Comparison of ENCODE assay signal across 25 mouse cellular contexts in the genomic region with DNA sequence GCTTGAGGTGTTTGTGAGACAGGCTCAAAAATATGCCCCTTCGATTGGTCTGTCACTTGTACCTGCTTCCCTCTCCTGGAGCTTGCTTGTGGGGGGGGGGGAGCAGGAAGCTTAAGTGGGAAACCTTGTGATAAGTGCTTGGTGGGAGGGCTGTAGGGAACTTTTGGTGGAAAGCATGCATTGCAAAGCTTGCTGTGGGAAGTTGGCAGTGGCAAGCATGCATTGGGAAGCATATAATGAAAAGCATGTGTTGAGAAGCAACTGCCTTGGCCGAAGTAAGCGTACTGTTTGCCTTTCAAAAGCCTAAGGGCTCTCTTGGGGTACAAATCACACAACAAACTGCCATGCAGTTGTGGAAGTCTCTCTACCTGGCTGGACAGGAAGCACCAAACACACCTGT.
"Had no signal": no experiment of that assay in that cellular context is flagged by ENCODE, and none has a peak within 500 bp of the region (broad histone marks: within the 10 kb centered on the region; RNA-seq: fewer than 3 reads in every experiment).

No protein-coding gene starts in this region.

- DNase-seq: gastrocnemius, postnatal 14 days; gastrocnemius, postnatal 36 days; heart, adult 11 months; heart, adult 2 months; heart, postnatal 4 days; kidney, adult 18-20 months; kidney, adult 8-10 months; kidney, postnatal 10 days; kidney, postnatal 25 days; kidney, postnatal 4 days had no signal

- H3K27ac ChIP-seq: heart, adult 2 months; heart, embryonic 13.5 days; heart, embryonic 15.5 days; hindbrain, embryonic 10.5 days; hindbrain, embryonic 12.5 days; hindbrain, embryonic 14.5 days; intestine, embryonic 15.5 days; layer of hippocampus, adult 2 months; left cerebral cortex, adult 2 months; limb, embryonic 12.5 days; liver, embryonic 12.5 days; liver, embryonic 14.5 days had no signal

- H3K4me1 ChIP-seq: heart, embryonic 13.5 days; heart, embryonic 15.5 days; hindbrain, embryonic 10.5 days; hindbrain, embryonic 12.5 days; intestine, embryonic 15.5 days; liver, embryonic 12.5 days had no signal

- H3K27me3 ChIP-seq: heart, embryonic 13.5 days; heart, embryonic 15.5 days; hindbrain, embryonic 12.5 days; intestine, embryonic 15.5 days; limb, embryonic 12.5 days; liver, embryonic 12.5 days had no signal

- H3K9ac ChIP-seq: heart, embryonic 13.5 days; heart, embryonic 15.5 days; hindbrain, embryonic 12.5 days; hindbrain, embryonic 14.5 days; intestine, embryonic 15.5 days; limb, embryonic 12.5 days; liver, embryonic 12.5 days; liver, embryonic 14.5 days had no signal

- ATAC-seq: hindbrain, embryonic 16.5 days; inflammation-experienced regulatory T-cells, adult 6 months; intestine, embryonic 15.5 days; intestine, postnatal 0 days; liver, embryonic 12.5 days had no signal

- H3K4me2 ChIP-seq: heart, embryonic 11.5 days; heart, embryonic 13.5 days; heart, embryonic 15.5 days; hindbrain, embryonic 12.5 days; hindbrain, embryonic 14.5 days; intestine, embryonic 15.5 days; limb, embryonic 12.5 days; liver, embryonic 12.5 days had no signal

- H3K9me3 ChIP-seq: heart, embryonic 13.5 days; heart, embryonic 15.5 days; hindbrain, embryonic 10.5 days; hindbrain, embryonic 12.5 days; intestine, embryonic 15.5 days; limb, embryonic 12.5 days; liver, embryonic 12.5 days had no signal

- H3K36me3 ChIP-seq: heart, embryonic 13.5 days; heart, embryonic 15.5 days; hindbrain, embryonic 10.5 days; hindbrain, embryonic 12.5 days; intestine, embryonic 15.5 days; limb, embryonic 12.5 days; liver, embryonic 12.5 days had no signal

- H3K4me3 ChIP-seq: heart, adult 2 months; heart, embryonic 13.5 days; heart, embryonic 15.5 days; hindbrain, embryonic 10.5 days; hindbrain, embryonic 12.5 days; intestine, embryonic 15.5 days; layer of hippocampus, adult 2 months; left cerebral cortex, adult 2 months; limb, embryonic 12.5 days; liver, embryonic 12.5 days had no signal
